Mouse (Mus musculus) myocyte (in vitro differentiated cells): ENCODE data around the gene 9230112D13Rik.

Experiments used
- MYOG ChIP-seq, 3 experiments: IDR thresholded peaks; one replicate each; pipeline ENCODE4 v1.6.1; 2011; ENCODE audit warnings: control low read depth in 2 of 3, low read depth in 2 of 3, mild to moderate bottlenecking in 2 of 3; ENCODE audit not compliant: insufficient read length in 2 of 3, control insufficient read depth in 1 of 3, insufficient read depth in 1 of 3
- POLR2A ChIP-seq: IDR thresholded peaks from one replicate; pipeline ENCODE4 v1.6.1; 2011; ENCODE audit warnings: low read depth, mild to moderate bottlenecking, control low read depth, moderate library complexity; ENCODE audit not compliant: insufficient read length
- TCF12 ChIP-seq: IDR thresholded peaks from one replicate; pipeline ENCODE4 v1.6.1; 2011; ENCODE audit warnings: mild to moderate bottlenecking, control low read depth; ENCODE audit not compliant: poor library complexity, insufficient read depth, severe bottlenecking
- USF1 ChIP-seq: IDR thresholded peaks from one replicate; pipeline ENCODE4 v1.6.1; 2011; ENCODE audit warnings: low read depth, mild to moderate bottlenecking, control low read depth, moderate library complexity

GRCm38 (mm10) chr14:34514120-34514519 lies 8.5 kb downstream of the 9230112D13Rik start:
- no peak for TF ChIP-seq POLR2A
- no peak for TF ChIP-seq TCF12
- no peak for TF ChIP-seq MYOG (IDR thresholded peaks at IDR 0.05; ENCODE audit: control insufficient read depth in 1 of 3, insufficient read depth in 1 of 3, insufficient read length in 2 of 3, low read depth in 2 of 3)
- TF ChIP-seq USF1, result no peak
